Mouse (Mus musculus) liver, adult 2 months (tissue): ENCODE data around the gene Bptf.

Experiments
- CTCF ChIP-seq: fragments of 200-500 bp; IDR thresholded peaks from 2 replicates; pipeline ENCODE4 v1.5.1; 2011; ENCODE audit warnings: low read depth, low read length, control low read depth
- POLR2A ChIP-seq: fragments of 200-500 bp; IDR thresholded peaks from 2 replicates; pipeline ENCODE4 v1.6.1; 2011; ENCODE audit warnings: low read length, control low read depth; ENCODE audit not compliant: insufficient read depth; ENCODE audit errors: extremely low read depth

DNA sequence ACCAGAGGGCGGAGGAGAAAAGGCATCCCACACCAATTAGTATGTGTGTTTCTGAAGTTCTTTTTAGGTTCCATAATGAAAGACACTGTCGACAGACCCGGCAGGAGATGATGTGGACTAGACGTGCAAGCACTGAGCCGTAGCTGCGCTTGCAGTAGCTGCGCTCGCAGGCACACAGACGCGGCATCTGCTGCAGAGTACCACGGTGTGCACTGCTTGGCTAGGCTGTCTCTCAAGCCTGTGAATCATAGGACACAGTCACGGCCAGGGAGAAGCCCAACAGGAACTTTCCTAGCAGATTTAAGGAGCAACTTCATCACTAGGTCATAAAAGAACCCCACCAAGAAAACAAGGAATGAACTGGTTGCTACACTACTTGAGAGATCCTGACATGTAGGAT lies 14.1 kb downstream of the Bptf start:
- TF ChIP-seq CTCF (no peak), POLR2A (no peak)
